Mouse (Mus musculus): ENCODE measurements around the gene Esyt1. TPM values are rescaled to one million over a fixed set of nuclear protein-coding genes. Genes with fewer than 3 reads are reported as not detected.
A peak's percentile ranks its signal among the peaks of the same experiment; 100 is the strongest.
"Not testable (repeated sequence)": the region's sequence is repeated elsewhere in the genome, so short reads cannot be mapped to it uniquely, and the experiment has no call there.

Esyt1 gene
- polyA plus RNA-seq (2016; fragmentation: Nextera tagmentation; extraction: Ambion mirVana): 25.0 and 26.5 TPM in 2 replicates

DNA sequence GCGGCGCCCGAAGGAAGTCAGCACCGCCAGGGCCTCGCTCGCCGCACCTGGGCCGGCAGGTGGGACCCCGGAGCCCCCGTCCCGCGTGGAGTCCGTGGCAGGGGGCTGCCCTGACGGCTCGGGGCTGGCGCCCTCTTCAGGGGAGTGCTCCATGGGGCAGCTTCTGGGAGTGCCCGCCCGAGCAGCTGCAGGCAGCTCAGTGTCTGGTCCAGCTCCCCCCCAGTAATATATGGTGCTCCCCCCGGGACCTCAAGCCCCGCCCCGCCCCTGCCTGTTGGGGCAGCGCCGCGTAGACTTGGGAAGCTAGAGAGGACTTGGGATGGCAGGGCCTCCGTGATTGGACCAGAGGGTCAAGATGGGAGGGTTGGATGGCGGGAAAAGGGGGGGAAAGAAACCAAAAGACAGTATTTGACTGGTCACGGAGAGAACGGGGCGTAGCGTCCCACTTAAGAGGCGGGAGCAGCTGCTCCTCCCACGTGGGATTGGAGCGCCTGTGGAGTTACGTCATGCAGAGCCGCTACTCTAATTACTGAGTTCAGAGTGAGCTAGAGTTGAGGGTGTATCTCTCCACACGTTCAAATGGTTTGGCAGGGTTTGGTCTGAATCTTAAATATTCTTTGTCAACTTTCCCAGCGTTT lies at the start of gene Esyt1:
Gene Esyt1 (minus strand): TSS at position 201 of the 638 bp plus-strand sequence.
- H3K4me3 ChIP-seq: peak within 1 kb of the TSS; percentile 68
- H3K36me3 ChIP-seq: peaks cover 14% of the 10 kb centered on the region
- H3K9me3 ChIP-seq (replicated peaks): no peaks in the 10 kb centered on the region
- H3K27me3 ChIP-seq (replicated peaks): no peaks in the 10 kb centered on the region
- H3K4me1 ChIP-seq (replicated peaks): peaks cover 9% of the 10 kb centered on the region
- H3K9ac ChIP-seq: peak within 1 kb of the TSS; percentile 81
- peak within 1 kb of the TSS; percentile 88 for H3K4me2 ChIP-seq
- under 1% methylated on average over 37 of the region's 37 CpGs for WGBS
- peak; percentile 96 for ATAC-seq (ENCODE audit: insufficient number of reproducible peaks, low FRiP score)
- peak within 1 kb of the TSS; percentile 65 for H3K27ac ChIP-seq (ENCODE audit: poor library complexity, severe bottlenecking)

GRCm38 (mm10) chr10:128575063-128575462 lies 49.4 kb upstream of the Esyt1 start:
- Histone ChIP-seq H3K4me2 (no peak overlapping the region), H3K9ac (no peak overlapping the region), H3K27me3 (replicated peaks) (no peaks in the 10 kb centered on the region), H3K4me3 (no peak overlapping the region), H3K27ac (ENCODE audit: poor library complexity, severe bottlenecking) (no peak overlapping the region), H3K4me1 (replicated peaks) (no peaks in the 10 kb centered on the region), H3K36me3 (peaks cover 41% of the 10 kb centered on the region), H3K9me3 (replicated peaks) (no peaks in the 10 kb centered on the region)
- 88% methylated on average over 2 of the region's 2 CpGs for WGBS
- no peak for ATAC-seq (ENCODE audit: insufficient number of reproducible peaks, low FRiP score)

DNA sequence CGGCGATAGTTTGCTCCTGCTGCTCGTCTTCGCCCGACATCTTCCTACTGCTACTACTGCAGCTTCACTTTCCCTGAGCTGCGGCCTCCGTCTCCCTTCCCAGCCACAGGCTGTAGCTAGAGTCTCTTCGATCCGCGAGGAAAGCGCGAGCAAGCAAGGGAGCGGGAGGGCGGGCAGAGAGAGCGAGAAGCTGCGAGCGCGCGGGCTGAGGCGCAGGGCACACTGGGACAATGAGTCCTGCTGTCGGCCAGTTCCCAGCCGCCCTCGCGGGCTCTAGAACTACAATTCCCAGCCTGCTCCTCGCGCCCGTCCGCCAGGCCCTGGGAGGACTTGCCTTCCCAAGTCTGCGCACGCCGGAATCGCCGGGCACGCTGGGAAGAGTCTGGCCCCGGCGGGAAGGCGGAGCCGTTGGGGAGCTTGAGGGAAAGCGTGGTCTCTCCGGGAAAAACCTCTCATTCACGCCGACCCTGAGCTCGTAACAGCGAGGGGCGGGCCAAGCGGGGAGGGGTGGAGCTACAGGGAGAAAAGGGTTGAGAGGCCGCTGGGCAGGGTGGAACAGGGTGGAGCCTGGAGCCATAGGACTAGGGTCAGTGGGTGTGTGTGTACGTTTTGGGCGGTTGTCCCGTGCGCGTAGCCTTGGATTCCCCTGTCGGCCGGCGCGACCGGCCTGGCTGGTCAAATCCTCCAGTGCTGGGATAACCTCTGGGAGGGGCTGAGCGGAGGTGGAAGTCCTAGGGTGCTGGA lies 40.3 kb upstream of the Esyt1 start, which contains the start of gene Pa2g4:
Gene Pa2g4 (minus strand): TSS at position 200 of the 744 bp plus-strand sequence.
- Histone ChIP-seq H3K4me2 (peak within 1 kb of the TSS; percentile 89), H3K27ac (ENCODE audit: poor library complexity, severe bottlenecking) (peak within 1 kb of the TSS; percentile 86), H3K4me3 (peak within 1 kb of the TSS; percentile 85), H3K36me3 (peaks cover 43% of the 10 kb centered on the region), H3K27me3 (replicated peaks) (no peaks in the 10 kb centered on the region), H3K9me3 (replicated peaks) (no peaks in the 10 kb centered on the region), H3K9ac (peak within 1 kb of the TSS; percentile 94), H3K4me1 (replicated peaks) (peaks cover 14% of the 10 kb centered on the region)
- WGBS: 0% methylated on average over 58 of the region's 58 CpGs
- ATAC-seq (ENCODE audit: insufficient number of reproducible peaks, low FRiP score): peak; percentile 98

DNA sequence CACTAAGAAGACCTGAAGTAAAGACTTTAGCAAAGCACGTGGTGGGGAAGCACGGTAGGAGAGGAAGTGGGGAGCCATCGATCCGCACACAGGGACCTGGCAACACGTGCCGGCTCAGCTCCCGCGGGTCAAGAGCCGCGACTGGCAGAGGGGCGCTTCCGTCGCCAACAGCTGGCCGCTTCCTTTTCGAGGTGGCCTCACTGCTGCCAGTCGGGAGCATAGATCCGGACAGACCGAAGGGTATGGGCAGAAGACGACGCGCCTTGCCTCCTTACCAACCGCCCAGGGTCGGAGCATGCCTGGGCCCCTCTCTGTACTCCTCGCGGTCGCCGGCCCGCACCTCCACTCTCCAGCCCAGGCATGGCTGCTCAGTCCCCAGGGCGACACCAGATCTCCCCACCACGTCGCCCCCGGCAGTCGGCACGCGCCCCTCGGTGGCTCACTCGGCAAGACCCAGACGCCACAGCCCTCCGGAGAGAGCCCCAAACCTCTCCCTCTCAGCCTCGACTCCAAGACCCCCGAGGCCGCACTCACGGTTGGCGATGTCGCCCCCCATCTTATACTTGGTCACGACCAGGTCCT lies 39.6 kb upstream of the Esyt1 start:
- H3K9ac ChIP-seq: peak overlapping the region; percentile 94
- H3K36me3 ChIP-seq: peaks cover 46% of the 10 kb centered on the region
- no peaks in the 10 kb centered on the region for H3K9me3 ChIP-seq (replicated peaks)
- peak overlapping the region; percentile 85 for H3K4me3 ChIP-seq
- under 1% methylated on average over 46 of the region's 46 CpGs for WGBS
- no peaks in the 10 kb centered on the region for H3K27me3 ChIP-seq (replicated peaks)
- peaks cover 14% of the 10 kb centered on the region for H3K4me1 ChIP-seq (replicated peaks)
- ATAC-seq (ENCODE audit: insufficient number of reproducible peaks, low FRiP score): peak; percentile 30
- peak overlapping the region; percentile 86 for H3K27ac ChIP-seq (ENCODE audit: poor library complexity, severe bottlenecking)
- peak overlapping the region; percentile 89 for H3K4me2 ChIP-seq

DNA sequence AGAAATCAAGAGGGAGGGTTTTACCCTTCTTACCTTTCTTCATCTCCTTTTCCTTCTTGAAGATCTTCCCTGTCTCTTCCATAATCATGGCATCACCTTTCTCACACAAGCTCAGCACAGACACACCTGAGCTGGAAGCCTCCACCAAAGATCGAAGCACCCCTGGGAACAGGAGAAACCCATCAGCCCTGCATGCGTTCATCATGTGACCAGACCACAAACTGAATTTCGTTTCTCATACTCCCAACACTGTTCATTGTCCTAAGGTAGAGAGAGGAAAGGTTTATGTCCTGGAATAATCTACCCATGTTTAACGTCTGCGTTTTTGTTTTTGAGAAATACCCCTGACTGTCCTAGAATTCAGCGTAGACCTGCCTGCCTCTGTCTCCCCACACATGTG lies 37.9 kb upstream of the Esyt1 start:
- Histone ChIP-seq H3K36me3 (peaks cover 54% of the 10 kb centered on the region), H3K27me3 (replicated peaks) (no peaks in the 10 kb centered on the region), H3K4me1 (replicated peaks) (peaks cover 14% of the 10 kb centered on the region), H3K4me2 (peak overlapping the region; percentile 25; the same call in 1 of the 2 replicates), H3K27ac (ENCODE audit: poor library complexity, severe bottlenecking) (no peak overlapping the region), H3K4me3 (no peak overlapping the region), H3K9me3 (replicated peaks) (no peaks in the 10 kb centered on the region), H3K9ac (no peak overlapping the region; the same call in 1 of the 2 replicates)
- 88% methylated on average over 6 of the region's 6 CpGs for WGBS
- no peak for ATAC-seq (ENCODE audit: insufficient number of reproducible peaks, low FRiP score)

DNA sequence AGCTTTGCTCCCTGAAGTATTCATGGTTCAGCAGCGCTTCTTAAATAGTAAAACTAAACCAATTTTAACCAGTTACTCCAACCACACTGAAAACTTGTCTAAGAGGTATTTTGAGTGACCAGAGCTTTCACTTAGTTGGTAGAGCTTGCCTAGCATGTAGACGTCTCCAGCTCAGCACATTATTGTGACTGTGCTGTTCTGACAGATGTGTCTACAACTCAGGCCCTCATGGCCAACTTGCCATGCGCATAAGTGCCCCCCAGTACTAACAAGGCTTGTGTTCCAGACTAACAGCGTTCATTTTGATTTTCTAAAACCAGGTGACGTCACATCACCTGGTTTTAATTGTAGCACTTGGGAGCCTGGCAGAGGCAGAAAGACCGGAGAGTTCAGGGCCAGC lies 31.3 kb upstream of the Esyt1 start:
- no peak overlapping the region for H3K27ac ChIP-seq (ENCODE audit: poor library complexity, severe bottlenecking)
- 82% methylated on average over 6 of the region's 6 CpGs for WGBS
- no peaks in the 10 kb centered on the region for H3K9me3 ChIP-seq (replicated peaks)
- peaks cover 53% of the 10 kb centered on the region for H3K36me3 ChIP-seq
- H3K27me3 ChIP-seq (replicated peaks): no peaks in the 10 kb centered on the region
- H3K4me3 ChIP-seq: no peak overlapping the region
- ATAC-seq (ENCODE audit: insufficient number of reproducible peaks, low FRiP score): no peak
- no peaks in the 10 kb centered on the region for H3K4me1 ChIP-seq (replicated peaks)
- H3K4me2 ChIP-seq: no peak overlapping the region
- H3K9ac ChIP-seq: no peak overlapping the region

GRCm38 (mm10) chr10:128556286-128556685 lies 30.6 kb upstream of the Esyt1 start:
- no peaks in the 10 kb centered on the region for H3K4me1 ChIP-seq (replicated peaks)
- H3K4me2 ChIP-seq: no peak overlapping the region
- H3K4me3 ChIP-seq: no peak overlapping the region
- no peak overlapping the region for H3K27ac ChIP-seq (ENCODE audit: poor library complexity, severe bottlenecking)
- peaks cover 46% of the 10 kb centered on the region for H3K36me3 ChIP-seq
- H3K9me3 ChIP-seq (replicated peaks): no peaks in the 10 kb centered on the region
- ATAC-seq (ENCODE audit: insufficient number of reproducible peaks, low FRiP score): no peak
- no peaks in the 10 kb centered on the region for H3K27me3 ChIP-seq (replicated peaks)
- H3K9ac ChIP-seq: no peak overlapping the region

GRCm38 (mm10) chr10:128555567-128555966 lies 29.9 kb upstream of the Esyt1 start:
- not testable (repeated sequence) for H3K9ac ChIP-seq; H3K9me3 ChIP-seq (replicated peaks); H3K27ac ChIP-seq (ENCODE audit: poor library complexity, severe bottlenecking); H3K4me2 ChIP-seq; H3K4me1 ChIP-seq (replicated peaks); H3K4me3 ChIP-seq; ATAC-seq (ENCODE audit: insufficient number of reproducible peaks, low FRiP score); H3K27me3 ChIP-seq (replicated peaks)
- 68% methylated on average over 1 of the region's 1 CpGs for WGBS
- peaks cover 40% of the 10 kb centered on the region for H3K36me3 ChIP-seq

GRCm38 (mm10) chr10:128550144-128550823 lies 24.6 kb upstream of the Esyt1 start:
- H3K9ac ChIP-seq; H3K4me1 ChIP-seq (replicated peaks); ATAC-seq (ENCODE audit: insufficient number of reproducible peaks, low FRiP score); H3K27ac ChIP-seq (ENCODE audit: poor library complexity, severe bottlenecking); H3K9me3 ChIP-seq (replicated peaks); H3K27me3 ChIP-seq (replicated peaks); H3K36me3 ChIP-seq; H3K4me2 ChIP-seq; H3K4me3 ChIP-seq: not testable (repeated sequence)
- 75% methylated on average over 11 of the region's 11 CpGs for WGBS

GRCm38 (mm10) chr10:128549682-128550057 lies 24.0 kb upstream of the Esyt1 start:
- ATAC-seq (ENCODE audit: insufficient number of reproducible peaks, low FRiP score); H3K27me3 ChIP-seq (replicated peaks); H3K36me3 ChIP-seq; H3K4me3 ChIP-seq; H3K9me3 ChIP-seq (replicated peaks); H3K27ac ChIP-seq (ENCODE audit: poor library complexity, severe bottlenecking); H3K4me1 ChIP-seq (replicated peaks): not testable (repeated sequence)
- WGBS: 70% methylated on average over 6 of the region's 6 CpGs
- Histone ChIP-seq H3K9ac (0 out of 2 replicates have a peak overlapping the region, but pooled peaks have one; percentile 18), H3K4me2 (0 out of 2 replicates have a peak overlapping the region, but pooled peaks have one; percentile 16)
